Mouse (Mus musculus) spleen, adult 2 months (tissue): ENCODE data around the gene Ptgr1.

Source experiments
- CTCF ChIP-seq: fragments of 200-500 bp; IDR thresholded peaks from 2 replicates; pipeline ENCODE4 v1.5.1; 2011; ENCODE audit warnings: mild to moderate bottlenecking, inconsistent platforms; ENCODE audit not compliant: insufficient read depth, insufficient read length, insufficient replicate concordance; ENCODE audit errors: extremely low read depth
- POLR2A ChIP-seq: fragments of 200-500 bp; IDR thresholded peaks from 2 replicates; pipeline ENCODE4 v1.6.1; 2011; ENCODE audit warnings: low read depth, low read length, inconsistent platforms

GRCm38 (mm10) chr4:58982806-58983205, 4.1 kb downstream of the Ptgr1 start:
- TF ChIP-seq CTCF (no peak), POLR2A (no peak)
